Mouse (Mus musculus) stomach, postnatal 0 days (tissue): ENCODE measurements around the gene Rnf113a1. TPM values are rescaled to one million over a fixed set of nuclear protein-coding genes. Genes with fewer than 3 reads are reported as not detected.
"Not testable (repeated sequence)": the region's sequence is repeated elsewhere in the genome, so short reads cannot be mapped to it uniquely, and the experiment has no call there.

Experiments
- ATAC-seq: fragments of 200-750 bp; cut with Nextera tagmentation; 2 replicates; pipeline ENCODE4 v1.8.0; 2017; ENCODE audit not compliant: low FRiP score, low TSS enrichment
- DNase-seq: peaks from one replicate; pipeline ENCODE4 v3.0.0-alpha.2; 2016; ENCODE audit warnings: low spot score
- H3K27ac ChIP-seq: fragments of 300-500 bp; sonication (generic); replicated peaks from 2 replicates; pipeline ENCODE4 v1.5.1; 2014; ENCODE audit warnings: mild to moderate bottlenecking, control low read depth
- H3K27me3 ChIP-seq: fragments of 300-500 bp; sonication (generic); 2 replicates; pipeline ENCODE4 v1.6.1; 2014; ENCODE audit warnings: low read length; ENCODE audit not compliant: control insufficient read depth, insufficient read depth
- H3K36me3 ChIP-seq: fragments of 300-500 bp; sonication (generic); 2 replicates; pipeline ENCODE4 v1.6.1; 2014; ENCODE audit warnings: low read length, mixed read lengths; ENCODE audit not compliant: control insufficient read depth, insufficient read depth
- H3K4me1 ChIP-seq: fragments of 300-500 bp; sonication (generic); replicated peaks from 2 replicates; pipeline ENCODE4 v1.6.1; 2014; ENCODE audit warnings: antibody characterized with exemption; ENCODE audit not compliant: control insufficient read depth, insufficient read depth
- H3K4me2 ChIP-seq: fragments of 300-500 bp; sonication (generic); replicated peaks from 2 replicates; pipeline ENCODE4 v1.6.1; 2014; ENCODE audit warnings: low read depth, mild to moderate bottlenecking, control low read depth, moderate library complexity
- H3K4me3 ChIP-seq: fragments of 300-500 bp; sonication (generic); 2 replicates; pipeline ENCODE4 v1.5.1; 2014; ENCODE audit warnings: low read depth, low read length, control low read depth
- H3K9ac ChIP-seq: fragments of 300-500 bp; sonication (generic); 2 replicates; pipeline ENCODE4 v1.6.1; 2014; ENCODE audit warnings: mild to moderate bottlenecking, low read length, control low read depth, mixed read lengths
- H3K9me3 ChIP-seq: fragments of 300-500 bp; sonication (generic); 2 replicates; pipeline ENCODE4 v1.6.1; 2016; ENCODE audit warnings: low read length; ENCODE audit not compliant: control insufficient read depth
- CTCF ChIP-seq: IDR thresholded peaks from 2 replicates; pipeline ENCODE4 v1.5.1; 2016; ENCODE audit warnings: antibody characterized with exemption, low read depth, mild to moderate bottlenecking, moderate library complexity
- EP300 ChIP-seq: optimal IDR thresholded peaks from 2 replicates; pipeline ENCODE3; 2016; ENCODE audit warnings: antibody characterized with exemption
- WGBS: fragments of 180-500 bp; shearing (Covaris S2); extraction: QIAGEN DNeasy Blood & Tissue Kit; methylation state at CpG from one replicate; pipeline ENCODE4 v1.1.7; 2014; 5-methylcytosine and 5-hydroxymethylcytosine counted together
- polyA plus RNA-seq: library from polyadenylated mRNA; unstranded; fragments of >200 nt; fragmentation: Nextera tagmentation; extraction: Ambion mirVana; gene quantifications from 2 replicates; pipeline ENCODE4 v1.2.1, GENCODE M21; 2015

Gene Rnf113a1
- polyA plus RNA-seq = 9.6 TPM in 2 replicates

DNA sequence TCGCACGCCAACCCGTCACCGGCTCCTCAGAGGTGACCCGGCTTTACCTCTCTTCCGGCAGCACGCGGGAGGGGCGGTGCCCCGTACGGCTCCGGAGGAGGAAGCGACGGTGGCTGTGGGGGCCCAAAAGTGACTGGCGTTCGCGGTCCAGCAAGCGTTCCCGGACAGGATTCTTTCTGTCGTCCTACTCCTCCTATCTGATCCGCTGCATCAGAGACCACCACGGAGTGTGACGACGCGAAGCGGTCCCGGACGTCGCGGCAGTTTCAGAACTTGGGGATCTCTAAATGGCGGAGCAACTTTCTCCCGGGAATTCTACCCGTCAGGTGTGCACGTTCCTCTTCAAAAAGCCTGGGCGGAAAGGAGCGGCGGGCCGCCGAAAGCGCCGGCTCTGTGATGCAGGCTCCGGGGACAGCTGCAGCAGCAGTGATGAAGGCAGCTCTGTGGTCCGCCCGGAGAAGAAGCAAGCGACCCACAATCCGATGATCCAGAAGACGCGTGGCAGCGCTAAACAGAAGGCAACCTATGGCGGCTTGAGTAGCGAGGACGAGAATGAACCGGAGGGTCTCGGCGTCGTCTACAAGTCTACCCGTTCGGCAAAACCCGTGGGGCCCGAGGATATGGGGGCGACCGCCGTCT lies at the start of gene Rnf113a1, which contains the start of gene Ndufa1:
TSS of gene Rnf113a1 (plus strand) at position 141 of the 639 bp plus-strand sequence.
TSS of gene Ndufa1 (minus strand) at position 59 of the 639 bp plus-strand sequence.
- DNase-seq (peak; percentile 85), ATAC-seq (peak; percentile 93)
- TF ChIP-seq CTCF = no peak
- no peak for TF ChIP-seq EP300
- peak within 1 kb of the TSS; percentile 53 for H3K4me3 ChIP-seq
- no peaks in the 10 kb centered on the region for H3K4me1 ChIP-seq
- H3K36me3 ChIP-seq = no peaks in the 10 kb centered on the region
- 12% methylated on average over 54 of the region's 63 CpGs for WGBS
- H3K9ac ChIP-seq = peak within 1 kb of the TSS; percentile 61
- peak within 1 kb of the TSS; percentile 61; the same call in 1 of the 2 replicates for H3K27ac ChIP-seq
- peak within 1 kb of the TSS; percentile 58 for H3K4me2 ChIP-seq
- no peaks in the 10 kb centered on the region for H3K9me3 ChIP-seq
- H3K27me3 ChIP-seq = no peaks in the 10 kb centered on the region

DNA sequence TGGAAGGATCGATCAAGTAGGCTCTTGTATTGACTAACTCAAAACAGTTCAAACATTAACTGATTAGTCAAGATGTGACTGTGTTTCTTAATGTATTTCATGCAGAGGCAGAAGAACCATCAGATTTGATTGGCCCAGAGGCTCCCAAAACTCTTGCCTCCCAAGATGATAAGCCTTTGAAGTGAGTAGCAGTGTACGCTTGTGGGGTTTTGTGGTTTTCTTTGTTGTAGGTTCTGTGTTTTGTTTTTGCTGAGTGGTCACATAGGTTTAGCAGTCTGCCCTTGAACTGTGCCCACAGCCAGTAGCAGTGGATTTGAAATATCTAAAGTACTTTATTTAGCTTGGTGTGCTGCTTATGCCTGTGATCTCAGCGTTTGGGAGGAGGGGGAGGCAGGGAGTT lies 49.3 kb upstream of the Rnf113a1 start:
- Histone ChIP-seq H3K9me3 (no peaks in the 10 kb centered on the region), H3K4me2 (no peak overlapping the region), H3K27ac (no peak overlapping the region), H3K4me1 (no peaks in the 10 kb centered on the region), H3K36me3 (no peaks in the 10 kb centered on the region), H3K9ac (no peak overlapping the region), H3K4me3 (no peak overlapping the region), H3K27me3 (no peaks in the 10 kb centered on the region)
- no peak for DNase-seq
- ATAC-seq = no peak
- 91% methylated on average over 3 of the region's 3 CpGs for WGBS
- TF ChIP-seq EP300 = no peak
- TF ChIP-seq CTCF = no peak

DNA sequence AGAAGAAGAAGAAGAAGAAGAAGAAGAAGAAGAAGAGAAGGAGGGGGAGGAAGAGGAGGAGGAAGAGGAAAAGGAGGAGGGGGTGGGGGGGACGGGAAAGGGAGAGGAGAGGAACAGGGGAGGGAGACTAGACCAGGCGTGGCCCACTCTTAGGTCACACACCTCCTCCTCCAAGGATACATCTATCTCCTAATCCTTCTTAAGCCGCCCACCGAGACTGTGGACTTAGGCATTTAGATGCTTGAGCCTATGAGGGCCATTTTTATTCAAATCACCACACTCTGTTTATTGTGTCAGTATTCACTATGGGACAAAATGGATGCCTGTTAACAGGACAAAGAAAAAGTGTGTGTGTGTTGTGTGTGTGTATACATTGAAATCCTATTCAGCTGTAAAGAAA lies 46.5 kb upstream of the Rnf113a1 start:
- not testable (repeated sequence) for H3K9ac ChIP-seq, H3K27ac ChIP-seq, H3K36me3 ChIP-seq, H3K27me3 ChIP-seq, H3K4me3 ChIP-seq, H3K4me2 ChIP-seq, H3K4me1 ChIP-seq, DNase-seq, H3K9me3 ChIP-seq, ATAC-seq
- 88% methylated on average over 2 of the region's 4 CpGs for WGBS

DNA sequence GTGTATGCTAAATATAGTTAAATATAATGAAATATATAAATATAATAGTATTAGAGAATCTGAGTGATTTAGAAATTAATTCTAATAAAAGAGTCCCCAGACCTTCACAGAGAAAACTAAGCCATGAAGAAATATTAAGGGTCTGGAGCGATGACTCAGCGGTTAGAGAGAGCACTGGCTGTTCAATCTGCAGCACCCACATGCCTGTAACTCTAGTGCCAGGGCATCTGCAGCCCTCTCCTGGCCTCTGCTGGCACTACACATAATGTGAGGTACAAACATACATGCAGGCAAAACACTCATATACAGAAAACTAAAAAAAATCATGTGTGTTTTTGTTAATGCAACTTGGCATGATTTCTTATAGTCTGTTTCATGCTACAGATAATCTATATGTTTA lies 46.1 kb upstream of the Rnf113a1 start:
- H3K27me3 ChIP-seq = no peaks in the 10 kb centered on the region
- no peak overlapping the region for H3K27ac ChIP-seq
- no peaks in the 10 kb centered on the region for H3K4me1 ChIP-seq
- no peak overlapping the region for H3K4me3 ChIP-seq
- peak; percentile 59 for TF ChIP-seq CTCF
- no peak for TF ChIP-seq EP300
- peak; percentile 40 for DNase-seq
- no peak for ATAC-seq
- H3K4me2 ChIP-seq = no peak overlapping the region
- no peaks in the 10 kb centered on the region for H3K9me3 ChIP-seq
- no peak overlapping the region for H3K9ac ChIP-seq
- no peaks in the 10 kb centered on the region for H3K36me3 ChIP-seq
- WGBS = 100% methylated on average over 2 of the region's 2 CpGs

DNA sequence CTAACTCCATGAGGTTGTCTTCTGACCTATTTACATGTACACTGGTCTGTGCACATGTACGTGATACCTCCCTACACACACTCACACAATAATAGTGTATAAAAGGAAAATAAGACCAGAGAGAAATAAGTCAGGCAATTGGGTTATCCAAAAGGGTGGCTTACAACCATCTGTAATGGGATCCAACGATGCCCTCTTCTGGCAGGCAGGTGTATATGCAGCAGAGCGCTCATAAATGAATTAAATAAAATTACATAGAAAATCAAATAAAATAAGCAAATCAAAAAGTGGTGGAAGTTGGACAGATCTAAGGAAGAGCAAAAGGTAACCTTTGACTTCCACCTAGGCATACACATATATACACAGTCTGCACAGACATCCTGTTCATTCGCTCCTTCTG lies 33.2 kb upstream of the Rnf113a1 start:
- TF ChIP-seq CTCF (peak; percentile 59), EP300 (no peak)
- Histone ChIP-seq H3K36me3 (no peaks in the 10 kb centered on the region), H3K27ac (no peak overlapping the region), H3K9me3 (no peaks in the 10 kb centered on the region), H3K9ac (no peak overlapping the region), H3K4me1 (no peaks in the 10 kb centered on the region), H3K4me2 (no peak overlapping the region), H3K27me3 (no peaks in the 10 kb centered on the region), H3K4me3 (no peak overlapping the region)
- no peak for DNase-seq
- ATAC-seq = no peak
- 60% methylated on average over 4 of the region's 4 CpGs for WGBS

DNA sequence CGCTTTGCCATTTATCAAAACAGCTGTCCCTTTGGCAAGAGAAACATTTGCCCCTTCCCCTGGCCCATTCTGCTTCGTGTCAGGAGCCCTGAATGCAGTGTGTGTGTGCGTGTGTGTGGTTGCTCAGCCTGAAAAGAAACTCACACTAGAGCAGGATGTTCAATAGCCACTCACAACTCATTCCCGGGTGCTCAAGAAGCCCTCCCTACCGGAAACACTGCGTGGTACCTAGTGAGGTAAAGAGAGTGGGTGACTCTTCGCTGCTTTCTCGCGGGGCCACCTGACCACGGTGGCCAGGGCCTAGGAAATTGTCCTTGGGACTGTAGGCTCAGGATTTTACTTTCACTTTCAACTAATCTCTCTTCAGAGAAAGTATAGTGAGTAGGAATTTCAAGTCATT lies 29.9 kb upstream of the Rnf113a1 start:
- H3K4me2 ChIP-seq = no peak overlapping the region
- H3K4me1 ChIP-seq = no peaks in the 10 kb centered on the region
- 75% methylated on average over 10 of the region's 10 CpGs for WGBS
- H3K9ac ChIP-seq = no peak overlapping the region
- no peak overlapping the region for H3K27ac ChIP-seq
- no peak for TF ChIP-seq EP300
- TF ChIP-seq CTCF = no peak
- DNase-seq = no peak
- no peak for ATAC-seq
- H3K36me3 ChIP-seq = no peaks in the 10 kb centered on the region
- no peak overlapping the region for H3K4me3 ChIP-seq
- no peaks in the 10 kb centered on the region for H3K27me3 ChIP-seq
- H3K9me3 ChIP-seq = no peaks in the 10 kb centered on the region
